Comparison of ENCODE assay signal across 11 mouse cellular contexts in the genomic region with DNA sequence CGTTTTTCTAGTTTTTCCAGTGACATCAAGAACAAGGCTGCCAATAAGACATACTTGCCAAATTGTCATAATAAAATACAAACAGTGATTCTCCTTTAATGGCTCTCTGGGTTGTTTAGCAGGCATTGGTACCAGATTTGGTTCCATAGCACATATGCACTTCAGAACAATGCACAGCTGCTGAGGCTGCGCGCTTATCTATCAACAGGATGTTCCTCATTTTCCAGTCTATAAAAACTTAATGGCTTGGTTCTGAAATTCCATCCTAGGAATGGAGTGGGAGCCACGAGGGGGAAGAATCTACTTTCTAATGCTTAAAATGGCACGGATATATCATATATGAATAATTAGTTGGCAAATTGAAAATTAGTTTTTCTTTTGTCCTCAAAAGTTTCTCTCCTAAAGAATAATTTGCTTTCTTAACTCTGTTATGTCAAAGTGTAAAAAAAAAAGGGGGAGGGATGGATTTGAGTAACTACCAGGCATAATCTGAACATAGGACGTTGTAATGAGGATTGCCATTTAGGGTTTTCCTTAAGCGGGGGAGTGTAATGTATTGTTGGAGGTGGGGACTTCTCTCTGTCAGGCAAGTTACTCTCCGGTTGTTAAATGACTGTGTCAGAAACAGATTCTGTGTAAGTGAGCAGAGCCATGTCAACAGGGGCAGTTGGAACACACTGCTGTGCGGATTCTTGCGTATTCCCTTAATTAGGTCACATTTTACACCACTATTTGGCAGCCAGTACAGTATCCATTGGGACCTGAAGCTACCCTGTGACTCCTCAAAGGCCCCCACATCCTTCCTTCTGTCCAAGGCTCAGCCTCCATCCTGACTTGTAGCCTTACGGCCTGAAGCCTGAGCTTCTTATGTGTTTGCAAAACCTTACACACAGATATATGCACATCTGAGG.
DNase-seq lines count a peak whose midpoint lies in the region; TF ChIP-seq lines count a peak whose summit lies in the region.
"Had no signal": no experiment of that assay in that cellular context is flagged by ENCODE, and none has a peak within 500 bp of the region (broad histone marks: within the 10 kb centered on the region; RNA-seq: fewer than 3 reads in every experiment).

No protein-coding gene starts in this region.

- no peaks in the 10 kb centered on the region; the same call in 1 of the 2 replicates for H3K36me3 ChIP-seq in heart, adult 2 months (ENCODE audit: control insufficient read depth, insufficient read depth, low read length)
- H3K36me3 ChIP-seq: liver, embryonic 13.5 days had no signal

- TF ChIP-seq EP300 in heart, adult 2 months (IDR thresholded peaks at IDR 0.05; ENCODE audit: insufficient read depth, low read depth, low read length), result no peak

- no peaks in the 10 kb centered on the region for H3K4me1 ChIP-seq in heart, adult 2 months (ENCODE audit: control insufficient read depth, insufficient read depth, low read length)
- peaks cover 17% of the 10 kb centered on the region for H3K4me1 ChIP-seq in cerebellum, adult 2 months (ENCODE audit: control insufficient read depth, insufficient read depth, low read length)
- H3K4me1 ChIP-seq: liver, embryonic 13.5 days had no signal

- intact Hi-C loops in heart, adult 2 months (cut with DNase I), result no loop called here

- no peak overlapping the region for H3K27ac ChIP-seq in heart, adult 2 months
- H3K27ac ChIP-seq in cerebellum, adult 2 months (ENCODE audit: insufficient read depth, low read length), result peak overlapping the region; percentile 81
- H3K27ac ChIP-seq: liver, embryonic 13.5 days had no signal

- no peaks in the 10 kb centered on the region for H3K79me2 ChIP-seq in heart, adult 2 months (replicated peaks; ENCODE audit: control insufficient read depth, insufficient read depth, low read length)

- TF ChIP-seq POLR2A in heart, adult 2 months (IDR thresholded peaks at IDR 0.05; ENCODE audit: insufficient read depth, low read depth, low read length), result no peak
- no peak for TF ChIP-seq POLR2A in cerebellum, adult 2 months (IDR thresholded peaks at IDR 0.05; ENCODE audit: borderline replicate concordance, insufficient read depth, low read length)

- H3K27me3 ChIP-seq in heart, adult 2 months (ENCODE audit: control insufficient read depth, insufficient read depth, low read length), result no peaks in the 10 kb centered on the region
- no peaks in the 10 kb centered on the region for H3K27me3 ChIP-seq in cerebellum, adult 2 months (ENCODE audit: control insufficient read depth, insufficient read depth, low read length)
- H3K27me3 ChIP-seq: liver, embryonic 13.5 days had no signal

- H3K4me3 ChIP-seq in heart, adult 2 months, result no peak overlapping the region
- no peak overlapping the region for H3K4me3 ChIP-seq in cerebellum, adult 2 months (replicated peaks; ENCODE audit: insufficient read depth, low read depth, low read length)
- H3K4me3 ChIP-seq: liver, embryonic 13.5 days had no signal

- 53% methylated on average over 11 of the region's 11 CpGs for WGBS in heart, adult 2 months
- 44% methylated on average over 11 of the region's 11 CpGs for WGBS in cerebellum, adult 2 months

- DNase-seq in heart, adult 8-10 months (ENCODE audit: low spot score), result peak; percentile 26
- DNase-seq in heart, adult 2 months, result no peak
- peak; percentile 40 for DNase-seq in layer of hippocampus, adult 9-11 months
- DNase-seq in layer of hippocampus, adult 8-10 months (ENCODE audit: low spot score in 2 of 2), result no peak
- DNase-seq in cerebellum, adult 2 months, result peak; percentile 32 to 71
- DNase-seq in heart, postnatal 4 days, result peak; percentile 10
- DNase-seq in spleen, postnatal 10 days (ENCODE audit: low spot score in 2 of 2), result no peak
- DNase-seq: kidney, postnatal 4 days; liver, embryonic 13.5 days; lung, postnatal 36 days; thymus, adult 18-20 months had no signal

- TF ChIP-seq CTCF in heart, adult 2 months (IDR thresholded peaks at IDR 0.05), result no peak
- TF ChIP-seq CTCF in cerebellum, adult 2 months (IDR thresholded peaks at IDR 0.05; ENCODE audit: borderline replicate concordance, insufficient read depth, low read depth, low read length), result no peak

- no peak overlapping the region for H3K9ac ChIP-seq in heart, adult 2 months (ENCODE audit: low read depth, low read length)
- H3K9ac ChIP-seq: liver, embryonic 13.5 days had no signal

Comparison
In these comparisons a context has a peak if more than half of its experiments do, and no peak if none do; other contexts are left out.
1. DNase-seq: peak in heart, adult 8-10 months (single experiment), layer of hippocampus, adult 9-11 months (single experiment), cerebellum, adult 2 months (2 of 2) and heart, postnatal 4 days (single experiment); none in heart, adult 2 months (0 of 2), layer of hippocampus, adult 8-10 months (0 of 2) and spleen, postnatal 10 days (0 of 2).